Mouse (Mus musculus) brain, embryonic 18.5 days (tissue): ENCODE data around the gene Lrrtm4.

Experiments used
- DNase-seq: peaks from one replicate; pipeline ENCODE4 v3.0.0-alpha.2; 2012; ENCODE audit warnings: low read depth, low spot score

The Lrrtm4 gene

GRCm38 (mm10) chr6:80328391-80328790 is 309.7 kb downstream of the Lrrtm4 start:
- DNase-seq, result no peak

- DNase-seq, result no peak
Measured at GRCm38 (mm10) chr6:80331751-80332150, 313.1 kb downstream of the Lrrtm4 start.

- DNase-seq, result no peak
Measured at GRCm38 (mm10) chr6:80352307-80352706, 333.6 kb downstream of the Lrrtm4 start.

GRCm38 (mm10) chr6:80357092-80357491 is 338.4 kb downstream of the Lrrtm4 start:
- no peak for DNase-seq

- DNase-seq, result no peak
Measured at GRCm38 (mm10) chr6:80363593-80363992, 344.9 kb downstream of the Lrrtm4 start.

- DNase-seq, result no peak
Measured at GRCm38 (mm10) chr6:80366532-80366931, 347.9 kb downstream of the Lrrtm4 start.

GRCm38 (mm10) chr6:80389571-80389970 is 370.9 kb downstream of the Lrrtm4 start:
- no peak for DNase-seq

- no peak for DNase-seq
Measured at GRCm38 (mm10) chr6:80406757-80407156, 388.1 kb downstream of the Lrrtm4 start.

GRCm38 (mm10) chr6:80440135-80440534 is 421.5 kb downstream of the Lrrtm4 start:
- no peak for DNase-seq

GRCm38 (mm10) chr6:80470546-80470945 is 451.9 kb downstream of the Lrrtm4 start:
- no peak for DNase-seq

- DNase-seq, result no peak
Measured at GRCm38 (mm10) chr6:80476153-80476552, 457.5 kb downstream of the Lrrtm4 start.

GRCm38 (mm10) chr6:80545017-80545416 is 526.3 kb downstream of the Lrrtm4 start:
- DNase-seq, result no peak

- no peak for DNase-seq
Measured at GRCm38 (mm10) chr6:80549907-80550306, 531.2 kb downstream of the Lrrtm4 start.

GRCm38 (mm10) chr6:80553398-80553797 is 534.7 kb downstream of the Lrrtm4 start:
- DNase-seq, result no peak

- DNase-seq, result no peak
Measured at GRCm38 (mm10) chr6:80554991-80555390, 536.3 kb downstream of the Lrrtm4 start.

GRCm38 (mm10) chr6:80577227-80577626 is 558.5 kb downstream of the Lrrtm4 start:
- DNase-seq, result no peak

- DNase-seq, result no peak
Measured at GRCm38 (mm10) chr6:80582225-80582624, 563.5 kb downstream of the Lrrtm4 start.

GRCm38 (mm10) chr6:80589776-80590175 is 571.1 kb downstream of the Lrrtm4 start:
- no peak for DNase-seq

GRCm38 (mm10) chr6:80619508-80619907 is 600.8 kb downstream of the Lrrtm4 start:
- no peak for DNase-seq

- DNase-seq, result peak; percentile 72
Measured at GRCm38 (mm10) chr6:80622676-80623334, 604.1 kb downstream of the Lrrtm4 start.

GRCm38 (mm10) chr6:80625509-80625908 is 606.8 kb downstream of the Lrrtm4 start:
- DNase-seq, result peak; percentile 22

GRCm38 (mm10) chr6:80662729-80663128 is 644.1 kb downstream of the Lrrtm4 start:
- no peak for DNase-seq

- DNase-seq, result no peak
Measured at GRCm38 (mm10) chr6:80664039-80664438, 645.4 kb downstream of the Lrrtm4 start.

GRCm38 (mm10) chr6:80704183-80704582 is 685.5 kb downstream of the Lrrtm4 start:
- no peak for DNase-seq
